Mouse (Mus musculus): ENCODE results near the gene Ints3. TPM values are rescaled to one million over a fixed set of nuclear protein-coding genes. Genes with fewer than 3 reads are reported as not detected.

Ints3 gene
- polyA plus RNA-seq, 1 experiment from 2014 or later: 32.2 TPM

DNA sequence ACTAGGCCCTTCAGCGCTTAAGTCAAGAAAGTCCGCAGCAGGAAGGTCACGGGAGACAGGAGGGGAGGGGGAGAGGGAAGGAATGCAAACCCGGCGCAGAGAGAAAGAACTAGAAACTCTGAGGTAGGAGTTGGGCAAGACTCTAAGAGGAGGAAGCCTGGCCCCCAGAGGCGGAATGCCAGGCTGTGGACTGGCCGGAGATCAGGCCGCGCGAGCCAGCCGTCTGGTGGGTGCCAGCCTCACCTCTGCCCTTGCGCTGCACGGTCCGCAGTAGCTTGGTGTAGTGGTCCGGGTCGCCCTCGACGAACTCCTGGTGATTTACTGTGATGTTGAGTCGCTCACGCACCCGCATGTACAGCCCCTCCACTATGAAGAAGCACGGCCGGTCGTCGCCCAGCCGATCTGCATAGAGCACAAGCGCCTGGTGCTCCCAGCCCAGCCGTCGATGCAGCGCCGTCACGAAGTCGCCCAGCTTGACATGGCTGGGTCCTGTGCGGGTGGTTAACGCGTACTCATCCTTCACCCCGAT, 31.2 kb upstream of the Ints3 start:
- ATAC-seq (ENCODE audit: low FRiP score): peak; percentile 10; the same call in 1 of the 2 replicates
- 8% methylated on average over 37 of the region's 37 CpGs for WGBS
- no peaks in the 10 kb centered on the region for H3K36me3 ChIP-seq (replicated peaks; ENCODE audit: control insufficient read depth, insufficient read depth)
- DNase-seq (ENCODE audit: low spot score): no peak
- H3K4me2 ChIP-seq (replicated peaks): peak overlapping the region; percentile 93
- peak overlapping the region; percentile 58 for H3K9ac ChIP-seq
- H3K4me1 ChIP-seq (replicated peaks; ENCODE audit: control insufficient read depth, insufficient read depth, low read length): peaks cover 3% of the 10 kb centered on the region; the same call in 1 of the 2 replicates
- H3K27ac ChIP-seq: no peak overlapping the region
- H3K27me3 ChIP-seq (ENCODE audit: control insufficient read depth, insufficient read depth, low read length): peaks cover 40% of the 10 kb centered on the region
- peak overlapping the region; percentile 56 for H3K4me3 ChIP-seq (replicated peaks; ENCODE audit: low read length)
- H3K9me3 ChIP-seq (ENCODE audit: control insufficient read depth, low read length): no peaks in the 10 kb centered on the region

DNA sequence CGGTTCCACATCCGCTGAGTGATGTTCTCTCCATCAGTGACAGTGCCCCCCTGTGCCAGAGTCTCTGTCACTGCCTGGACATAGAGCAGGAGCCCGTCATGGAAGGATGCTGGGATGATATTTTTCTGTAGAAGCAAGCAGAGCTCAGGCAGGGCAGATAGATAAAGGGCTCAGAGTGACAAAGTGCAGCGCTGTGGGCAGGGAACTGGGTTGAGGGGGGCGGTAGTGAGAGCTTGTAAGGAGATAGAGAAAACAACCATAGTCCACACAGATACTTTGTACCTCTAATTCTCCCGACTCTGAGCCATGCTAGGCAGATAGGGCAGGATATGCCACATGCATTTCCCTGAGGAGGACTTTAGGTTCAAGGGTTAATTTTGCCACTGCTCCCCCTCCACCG, 29.2 kb upstream of the Ints3 start:
- H3K4me2 ChIP-seq (replicated peaks): no peak overlapping the region
- H3K9me3 ChIP-seq (ENCODE audit: control insufficient read depth, low read length): no peaks in the 10 kb centered on the region
- H3K4me3 ChIP-seq (replicated peaks; ENCODE audit: low read length): no peak overlapping the region
- no peak overlapping the region for H3K9ac ChIP-seq
- no peak overlapping the region for H3K27ac ChIP-seq
- 28% methylated on average over 7 of the region's 7 CpGs for WGBS
- DNase-seq (ENCODE audit: low spot score): no peak
- H3K4me1 ChIP-seq (replicated peaks; ENCODE audit: control insufficient read depth, insufficient read depth, low read length): peaks cover 3% of the 10 kb centered on the region; the same call in 1 of the 2 replicates
- H3K36me3 ChIP-seq (replicated peaks; ENCODE audit: control insufficient read depth, insufficient read depth): no peaks in the 10 kb centered on the region
- no peak for ATAC-seq (ENCODE audit: low FRiP score)
- peaks cover 40% of the 10 kb centered on the region for H3K27me3 ChIP-seq (ENCODE audit: control insufficient read depth, insufficient read depth, low read length)

DNA sequence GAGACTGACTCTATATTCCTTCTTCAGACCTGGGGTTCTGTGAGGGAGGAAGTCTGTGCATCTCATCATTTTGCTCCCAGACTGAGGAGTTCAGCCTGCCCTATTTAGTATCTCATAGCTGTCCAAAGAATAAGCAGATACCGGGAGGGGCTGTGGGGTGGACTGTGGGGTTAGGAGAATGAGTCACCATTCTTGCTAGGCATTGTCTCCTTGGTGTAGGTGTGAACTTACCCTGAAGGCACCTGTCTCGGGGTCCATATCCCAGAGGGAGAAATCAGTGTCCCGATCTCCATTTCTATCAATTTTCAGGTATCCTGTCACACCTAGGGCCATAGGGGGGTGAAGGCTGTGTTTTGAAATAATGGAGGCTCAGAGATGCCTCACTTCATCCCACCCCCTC, 28.5 kb upstream of the Ints3 start:
- Histone ChIP-seq H3K27me3 (ENCODE audit: control insufficient read depth, insufficient read depth, low read length) (peaks cover 40% of the 10 kb centered on the region), H3K4me3 (replicated peaks; ENCODE audit: low read length) (no peak overlapping the region), H3K9ac (no peak overlapping the region), H3K9me3 (ENCODE audit: control insufficient read depth, low read length) (no peaks in the 10 kb centered on the region), H3K4me1 (replicated peaks; ENCODE audit: control insufficient read depth, insufficient read depth, low read length) (peaks cover 3% of the 10 kb centered on the region; the same call in 1 of the 2 replicates), H3K27ac (no peak overlapping the region), H3K4me2 (replicated peaks) (no peak overlapping the region), H3K36me3 (replicated peaks; ENCODE audit: control insufficient read depth, insufficient read depth) (no peaks in the 10 kb centered on the region)
- WGBS: 89% methylated on average over 3 of the region's 3 CpGs
- DNase-seq (ENCODE audit: low spot score): no peak
- no peak for ATAC-seq (ENCODE audit: low FRiP score)

DNA sequence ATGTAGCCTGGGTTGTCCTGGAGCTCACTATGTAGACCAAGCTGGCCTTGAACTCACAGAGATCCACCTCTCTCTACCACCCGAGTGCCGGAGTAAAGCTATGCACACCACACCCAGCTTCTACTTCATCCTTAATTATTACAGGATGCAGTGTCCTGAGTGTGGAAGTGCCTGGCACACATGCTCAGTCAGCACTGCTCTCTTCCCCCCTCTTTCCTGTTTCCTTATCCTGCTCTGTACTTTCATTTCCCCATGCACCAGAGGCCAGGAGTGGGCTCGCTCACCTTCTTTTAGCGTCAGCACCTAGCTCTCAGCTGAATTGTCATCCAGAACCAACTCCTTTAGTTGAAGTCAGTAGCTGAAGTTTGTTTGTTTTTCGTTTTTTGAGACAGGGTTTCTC, 26.9 kb upstream of the Ints3 start:
- Histone ChIP-seq H3K36me3 (replicated peaks; ENCODE audit: control insufficient read depth, insufficient read depth) (no peaks in the 10 kb centered on the region), H3K4me2 (replicated peaks) (no peak overlapping the region), H3K27ac (no peak overlapping the region), H3K4me3 (replicated peaks; ENCODE audit: low read length) (no peak overlapping the region), H3K9ac (no peak overlapping the region), H3K4me1 (replicated peaks; ENCODE audit: control insufficient read depth, insufficient read depth, low read length) (no peaks in the 10 kb centered on the region; the same call in 1 of the 2 replicates), H3K9me3 (ENCODE audit: control insufficient read depth, low read length) (no peaks in the 10 kb centered on the region), H3K27me3 (ENCODE audit: control insufficient read depth, insufficient read depth, low read length) (peaks cover 31% of the 10 kb centered on the region)
- 85% methylated on average over 5 of the region's 5 CpGs for WGBS
- DNase-seq (ENCODE audit: low spot score) (no peak), ATAC-seq (ENCODE audit: low FRiP score) (no peak)

DNA sequence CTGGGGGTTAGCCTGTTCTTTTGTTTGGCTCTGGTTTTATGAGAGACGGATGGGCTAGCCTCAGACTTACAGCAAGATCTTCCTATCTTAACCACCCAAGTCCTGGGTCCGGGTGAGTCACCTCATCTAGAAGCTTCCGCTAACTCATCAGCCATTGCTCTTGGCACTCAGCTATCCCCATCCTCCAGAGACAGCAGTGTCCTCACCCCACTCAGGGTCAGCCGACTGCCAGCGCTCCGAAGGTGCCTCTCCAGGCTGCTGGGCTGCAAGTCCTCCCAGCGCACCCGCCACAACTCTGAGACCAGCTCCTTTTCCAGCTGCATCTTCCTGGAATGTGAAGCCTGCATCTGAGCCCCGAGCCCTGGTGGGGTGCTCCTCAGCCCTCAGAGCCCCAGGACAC, 26.3 kb upstream of the Ints3 start:
- Histone ChIP-seq H3K27me3 (ENCODE audit: control insufficient read depth, insufficient read depth, low read length) (peaks cover 25% of the 10 kb centered on the region), H3K27ac (no peak overlapping the region)
- 76% methylated on average over 8 of the region's 9 CpGs for WGBS

DNA sequence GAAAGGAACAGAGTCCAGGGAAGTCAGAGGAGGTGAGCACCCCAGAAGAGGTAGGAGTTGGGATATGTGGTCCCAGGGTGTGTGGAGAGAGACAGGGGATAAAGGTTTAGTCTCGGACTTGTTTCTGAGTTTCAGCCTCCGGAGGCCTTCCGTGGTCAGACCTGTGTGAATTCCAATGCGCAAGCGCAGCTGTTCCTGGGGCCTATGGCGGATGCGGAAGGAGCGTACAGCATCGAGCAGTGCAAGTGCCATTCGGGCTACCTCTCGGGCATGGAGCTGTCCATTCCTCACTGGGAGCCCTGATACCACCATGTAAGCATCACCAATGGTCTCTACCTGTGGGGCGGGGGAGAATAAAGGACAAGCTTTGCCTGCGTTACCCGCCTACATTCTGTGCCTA, 21.5 kb upstream of the Ints3 start:
- DNase-seq (ENCODE audit: low spot score) (no peak), ATAC-seq (ENCODE audit: low FRiP score) (no peak)
- H3K4me1 ChIP-seq (replicated peaks; ENCODE audit: control insufficient read depth, insufficient read depth, low read length): no peaks in the 10 kb centered on the region
- no peak overlapping the region for H3K4me2 ChIP-seq (replicated peaks)
- H3K27me3 ChIP-seq (ENCODE audit: control insufficient read depth, insufficient read depth, low read length): no peaks in the 10 kb centered on the region
- H3K27ac ChIP-seq: no peak overlapping the region
- WGBS: 88% methylated on average over 14 of the region's 14 CpGs
- H3K9ac ChIP-seq: no peak overlapping the region
- no peaks in the 10 kb centered on the region for H3K36me3 ChIP-seq (replicated peaks; ENCODE audit: control insufficient read depth, insufficient read depth)
- no peak overlapping the region for H3K4me3 ChIP-seq (replicated peaks; ENCODE audit: low read length)
- no peaks in the 10 kb centered on the region for H3K9me3 ChIP-seq (ENCODE audit: control insufficient read depth, low read length)

More for the DNA sequence above, 26.3 kb upstream of the Ints3 start:
- no peak overlapping the region for H3K4me2 ChIP-seq (replicated peaks)
- DNase-seq (ENCODE audit: low spot score) (no peak), ATAC-seq (ENCODE audit: low FRiP score) (no peak)
- H3K9me3 ChIP-seq (ENCODE audit: control insufficient read depth, low read length): no peaks in the 10 kb centered on the region
- no peaks in the 10 kb centered on the region for H3K36me3 ChIP-seq (replicated peaks; ENCODE audit: control insufficient read depth, insufficient read depth)
- H3K9ac ChIP-seq: no peak overlapping the region
- H3K4me3 ChIP-seq (replicated peaks; ENCODE audit: low read length): no peak overlapping the region
- no peaks in the 10 kb centered on the region for H3K4me1 ChIP-seq (replicated peaks; ENCODE audit: control insufficient read depth, insufficient read depth, low read length)

DNA sequence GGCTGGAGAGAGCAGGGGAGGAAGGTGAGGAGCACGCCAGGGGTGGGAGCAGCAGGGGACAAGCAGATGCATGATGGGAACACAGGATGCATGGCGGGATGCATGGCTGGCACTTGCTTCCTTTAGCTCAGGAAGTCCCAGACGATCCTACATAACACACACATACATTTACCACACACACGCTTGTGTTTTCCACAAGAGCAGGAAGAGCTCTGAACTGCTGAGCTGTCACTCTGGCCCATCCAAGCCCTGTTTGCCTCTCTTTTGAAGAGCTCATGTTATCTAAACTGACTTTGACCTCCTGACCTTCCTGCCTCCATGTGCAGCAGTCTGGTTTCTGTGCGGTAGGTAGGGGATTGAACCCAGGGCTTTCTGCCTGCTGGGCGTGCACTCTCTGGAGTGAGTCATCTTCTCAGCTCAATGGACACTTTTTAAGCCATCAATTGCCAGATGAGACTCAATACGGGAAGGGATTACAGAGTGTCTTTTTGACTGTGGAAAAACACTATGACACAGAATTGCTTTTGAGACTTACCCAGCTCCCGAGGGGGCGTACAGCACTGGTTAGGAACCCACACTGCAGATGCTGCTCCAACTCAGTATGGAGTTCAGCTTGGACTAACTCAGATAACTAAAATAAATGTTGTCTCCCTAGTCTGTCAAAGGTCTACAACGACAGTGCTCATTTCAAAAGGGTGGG, 18.1 kb upstream of the Ints3 start:
- no peaks in the 10 kb centered on the region for H3K27me3 ChIP-seq (ENCODE audit: control insufficient read depth, insufficient read depth, low read length)
- H3K27ac ChIP-seq: no peak overlapping the region
- WGBS: 66% methylated on average over 10 of the region's 10 CpGs
- ATAC-seq (ENCODE audit: low FRiP score) (no peak), DNase-seq (ENCODE audit: low spot score) (no peak)
- H3K4me1 ChIP-seq (replicated peaks; ENCODE audit: control insufficient read depth, insufficient read depth, low read length): peaks cover 7% of the 10 kb centered on the region; the same call in 1 of the 2 replicates
- H3K36me3 ChIP-seq (replicated peaks; ENCODE audit: control insufficient read depth, insufficient read depth): no peaks in the 10 kb centered on the region
- H3K9me3 ChIP-seq (ENCODE audit: control insufficient read depth, low read length): no peaks in the 10 kb centered on the region
- no peak overlapping the region for H3K4me3 ChIP-seq (replicated peaks; ENCODE audit: low read length)
- no peak overlapping the region for H3K4me2 ChIP-seq (replicated peaks)
- H3K9ac ChIP-seq: no peak overlapping the region

DNA sequence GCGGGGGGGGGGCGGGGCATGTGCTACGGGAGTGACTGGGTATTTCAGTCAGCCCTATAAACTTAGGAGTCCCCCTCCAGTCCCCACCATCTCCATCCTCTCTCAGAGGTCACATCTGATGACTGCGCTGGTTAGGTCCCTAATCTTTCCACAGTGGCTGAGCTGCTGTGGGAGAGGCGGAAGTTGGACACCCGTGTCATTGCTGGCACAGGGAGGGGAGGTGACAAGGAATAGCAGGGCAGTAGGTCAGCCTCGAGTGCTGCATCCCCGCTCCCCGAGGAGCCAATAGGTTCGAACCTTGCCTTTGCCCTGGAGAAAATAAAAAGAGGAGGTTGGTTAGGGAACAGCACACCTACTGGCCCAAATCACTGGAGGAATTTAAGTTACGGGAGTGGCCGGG, 17.5 kb upstream of the Ints3 start:
- Histone ChIP-seq H3K4me3 (replicated peaks; ENCODE audit: low read length) (no peak overlapping the region), H3K27me3 (ENCODE audit: control insufficient read depth, insufficient read depth, low read length) (no peaks in the 10 kb centered on the region), H3K9me3 (ENCODE audit: control insufficient read depth, low read length) (no peaks in the 10 kb centered on the region), H3K27ac (no peak overlapping the region), H3K4me1 (replicated peaks; ENCODE audit: control insufficient read depth, insufficient read depth, low read length) (peaks cover 10% of the 10 kb centered on the region), H3K4me2 (replicated peaks) (no peak overlapping the region; the same call in 1 of the 2 replicates), H3K9ac (no peak overlapping the region), H3K36me3 (replicated peaks; ENCODE audit: control insufficient read depth, insufficient read depth) (no peaks in the 10 kb centered on the region)
- 37% methylated on average over 11 of the region's 12 CpGs for WGBS
- ATAC-seq (ENCODE audit: low FRiP score): no peak
- DNase-seq (ENCODE audit: low spot score): no peak

DNA sequence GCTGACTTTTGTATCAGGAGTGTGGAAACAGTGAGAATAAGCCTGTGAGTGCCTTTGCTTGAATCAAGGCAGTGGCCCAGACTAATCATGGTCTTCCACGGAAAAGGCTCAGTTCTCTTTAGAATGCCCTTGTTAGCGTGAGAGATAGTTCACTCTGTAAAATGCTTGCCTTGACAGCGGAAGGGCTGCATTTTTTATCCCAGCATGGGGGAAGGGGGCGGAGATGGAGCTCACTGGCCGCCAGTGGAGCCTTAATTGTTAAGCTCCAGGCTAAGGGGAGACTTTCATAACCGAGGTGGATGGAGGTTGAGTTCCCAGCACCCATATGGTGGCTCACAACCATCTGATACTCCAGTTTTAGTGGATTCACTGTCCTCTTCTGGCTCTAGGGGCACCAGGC, 15.2 kb upstream of the Ints3 start:
- DNase-seq (ENCODE audit: low spot score): no peak
- 20% methylated on average over 6 of the region's 6 CpGs for WGBS

More for the DNA sequence above, 15.2 kb upstream of the Ints3 start:
- Histone ChIP-seq H3K9ac (no peak overlapping the region), H3K36me3 (replicated peaks; ENCODE audit: control insufficient read depth, insufficient read depth) (no peaks in the 10 kb centered on the region), H3K4me2 (replicated peaks) (no peak overlapping the region), H3K27me3 (ENCODE audit: control insufficient read depth, insufficient read depth, low read length) (no peaks in the 10 kb centered on the region), H3K4me3 (replicated peaks; ENCODE audit: low read length) (no peak overlapping the region), H3K9me3 (ENCODE audit: control insufficient read depth, low read length) (no peaks in the 10 kb centered on the region), H3K4me1 (replicated peaks; ENCODE audit: control insufficient read depth, insufficient read depth, low read length) (peaks cover 14% of the 10 kb centered on the region), H3K27ac (no peak overlapping the region)
- ATAC-seq (ENCODE audit: low FRiP score): no peak
